Mouse (Mus musculus) ES-E14 (cell line): ENCODE measurements at regions not wholly inside any gene's neighbourhood (a gene's known extent, or its start where the extent isn't known, plus 50 kb on each side); places are given as distances from the start of the nearest gene placed in this dataset.
A peak's percentile ranks its signal among the peaks of the same experiment; 100 is the strongest.

ENCODE experiments used
- CHD2 ChIP-seq: IDR thresholded peaks from 2 replicates; pipeline ENCODE4 v1.6.1; 2014; ENCODE audit warnings: mild to moderate bottlenecking, low read depth, low read length, inconsistent platforms
- HCFC1 ChIP-seq: IDR thresholded peaks from 2 replicates; pipeline ENCODE4 v1.6.1; 2012; ENCODE audit warnings: low read length, inconsistent platforms, borderline replicate concordance; ENCODE audit not compliant: insufficient read depth
- MAFK ChIP-seq: IDR thresholded peaks from 2 replicates; pipeline ENCODE4 v1.6.1; 2014; ENCODE audit warnings: mild to moderate bottlenecking, low read depth, low read length, inconsistent platforms; ENCODE audit not compliant: insufficient read depth
- ZC3H11A ChIP-seq: IDR thresholded peaks from 2 replicates; pipeline ENCODE4 v1.6.1; 2012; ENCODE audit warnings: low read depth, mild to moderate bottlenecking, inconsistent platforms, low read length, borderline replicate concordance
- ZNF384 ChIP-seq: IDR thresholded peaks from 2 replicates; pipeline ENCODE4 v1.6.1; 2012; ENCODE audit warnings: low read depth, low read length, inconsistent platforms

DNA sequence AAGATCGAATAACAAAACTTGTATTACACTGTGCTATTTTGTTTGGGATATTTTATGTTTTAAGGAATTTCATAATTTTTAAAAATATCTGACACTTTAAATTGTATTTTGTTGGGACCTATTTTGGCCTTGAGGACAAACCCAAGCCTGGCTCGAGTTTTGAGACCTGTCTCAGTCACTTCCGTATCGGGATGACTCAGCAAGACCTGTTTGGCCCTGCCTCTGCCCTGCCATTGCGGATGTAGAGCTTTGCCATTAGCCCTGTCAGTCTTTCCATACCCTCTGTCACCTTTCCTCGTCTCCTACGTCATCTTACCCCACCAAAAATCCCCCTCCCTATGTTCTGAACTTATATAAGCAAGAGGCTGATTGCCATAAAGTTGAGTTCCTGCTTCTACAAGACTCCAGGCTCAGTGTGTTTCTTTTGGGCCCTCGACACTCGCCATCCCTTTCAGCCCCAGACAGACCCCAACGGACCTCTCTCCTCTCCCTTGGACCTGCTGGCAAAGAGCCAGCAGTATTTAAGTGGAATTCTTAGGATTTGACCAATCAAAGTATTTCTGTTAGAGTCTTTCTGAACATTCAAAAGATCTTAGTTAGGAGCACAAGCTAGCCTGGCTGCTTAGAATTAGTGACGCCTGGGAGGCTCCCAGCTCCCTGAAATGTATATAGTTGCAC, 113.3 kb downstream of the Fam161a start:
- TF ChIP-seq CHD2 (no peak), ZNF384 (no peak), MAFK (peak; percentile 93), HCFC1 (no peak), ZC3H11A (no peak)
